Mouse (Mus musculus) urinary bladder, adult 18-20 months (tissue): ENCODE results near the gene Kdm6b.
A peak's percentile ranks its signal among the peaks of the same experiment; 100 is the strongest.

Experiments used
- DNase-seq, 2 experiments: peaks; one replicate each; pipeline ENCODE4 v3.0.0; 2022; ENCODE audit warnings: low spot score in 2 of 2, mixed read lengths in 2 of 2

Gene Kdm6b

GRCm38 (mm10) chr11:69413221-69414181 is at the start of gene Kdm6b:
Kdm6b (minus strand) TSS chr11:69413675.
- DNase-seq: peak; percentile 55 to 80

- no peak for DNase-seq
These were observed 48.1 kb upstream of the Kdm6b start for GRCm38 (mm10) chr11:69461568-69461967.

GRCm38 (mm10) chr11:69459883-69460282 is 46.4 kb upstream of the Kdm6b start:
- DNase-seq: no peak

GRCm38 (mm10) chr11:69457006-69457579 is 43.6 kb upstream of the Kdm6b start:
- no peak for DNase-seq

GRCm38 (mm10) chr11:69452114-69452867 is 38.8 kb upstream of the Kdm6b start:
- DNase-seq: no peak

GRCm38 (mm10) chr11:69447299-69447698 is 33.8 kb upstream of the Kdm6b start:
- no peak for DNase-seq

GRCm38 (mm10) chr11:69443328-69443727 is 29.9 kb upstream of the Kdm6b start:
- DNase-seq: no peak

GRCm38 (mm10) chr11:69437291-69437690 is 23.8 kb upstream of the Kdm6b start:
- no peak for DNase-seq

GRCm38 (mm10) chr11:69433189-69433588 is 19.7 kb upstream of the Kdm6b start:
- DNase-seq: no peak

- DNase-seq: no peak
These were observed 19.1 kb upstream of the Kdm6b start for GRCm38 (mm10) chr11:69432640-69432982.

GRCm38 (mm10) chr11:69431829-69432639 is 18.6 kb upstream of the Kdm6b start:
- peak in 1 of 2 experiments; percentile 43 for DNase-seq

- no peak for DNase-seq
These were observed 17.2 kb upstream of the Kdm6b start for GRCm38 (mm10) chr11:69430631-69431030.

- DNase-seq: no peak
These were observed 15.8 kb upstream of the Kdm6b start for GRCm38 (mm10) chr11:69429313-69429712.

GRCm38 (mm10) chr11:69428751-69429150 is 15.3 kb upstream of the Kdm6b start:
- no peak for DNase-seq

GRCm38 (mm10) chr11:69426246-69426645 is 12.8 kb upstream of the Kdm6b start:
- DNase-seq: no peak

GRCm38 (mm10) chr11:69423885-69424284 is 10.4 kb upstream of the Kdm6b start:
- DNase-seq: no peak

GRCm38 (mm10) chr11:69422842-69423241 is 9.4 kb upstream of the Kdm6b start:
- DNase-seq: no peak

- no peak for DNase-seq
These were observed 7.9 kb upstream of the Kdm6b start for GRCm38 (mm10) chr11:69421131-69421977.

GRCm38 (mm10) chr11:69420554-69421000 is 7.1 kb upstream of the Kdm6b start:
- DNase-seq: no peak

- DNase-seq: peak in 1 of 2 experiments; percentile 58
These were observed 6.5 kb upstream of the Kdm6b start for GRCm38 (mm10) chr11:69419813-69420553.
